Mouse (Mus musculus) ES-Bruce4 (cell line): Measurements from ENCODE around the gene Rusc2.

ENCODE experiments used
- CTCF ChIP-seq: IDR thresholded peaks from one replicate; pipeline ENCODE4 v1.8.1; 2011; ENCODE audit warnings: low read depth, low read length
- EP300 ChIP-seq: IDR thresholded peaks from 2 replicates; pipeline ENCODE4 v1.6.1; 2011; ENCODE audit warnings: low read depth, low read length; ENCODE audit not compliant: insufficient read depth

DNA sequence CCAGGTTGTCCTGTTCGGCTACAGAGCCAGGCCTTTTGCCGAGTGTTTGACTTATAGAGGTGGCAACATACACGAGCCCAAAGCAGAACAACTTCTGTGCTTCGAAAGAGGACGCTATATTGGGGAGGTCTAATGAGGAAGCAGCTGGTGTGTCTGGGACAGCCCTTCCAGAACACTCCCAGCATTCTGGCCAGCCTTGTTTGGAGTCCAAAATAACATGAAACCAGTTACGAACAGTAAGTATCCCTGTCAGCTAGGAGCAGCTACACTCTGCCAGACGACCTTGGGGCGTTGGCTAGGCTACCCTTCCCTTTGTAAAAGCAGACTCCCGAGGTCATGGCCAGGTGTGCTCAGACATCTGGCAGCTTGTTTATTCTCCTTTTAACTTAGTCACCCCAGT, 20.4 kb downstream of the Rusc2 start:
- TF ChIP-seq EP300, result peak; percentile 90
- no peak for TF ChIP-seq CTCF
